Mouse (Mus musculus) midbrain, embryonic 15.5 days (tissue): ENCODE data around the gene Aebp2. TPM values are rescaled to one million over a fixed set of nuclear protein-coding genes. Genes with fewer than 3 reads are reported as not detected.
A peak's percentile ranks its signal among the peaks of the same experiment; 100 is the strongest.
"Not testable (repeated sequence)": the region's sequence is repeated elsewhere in the genome, so short reads cannot be mapped to it uniquely, and the experiment has no call there.

Experiments used
- ATAC-seq: fragments of 200-750 bp; cut with Nextera tagmentation; replicated peaks from 2 replicates; pipeline ENCODE4 v1.8.0; 2017; ENCODE audit warnings: moderate TSS enrichment
- H3K27ac ChIP-seq: fragments of 300-500 bp; sonication (generic); 2 replicates; pipeline ENCODE4 v1.5.1; 2015; ENCODE audit warnings: mild to moderate bottlenecking, inconsistent platforms
- H3K27me3 ChIP-seq: fragments of 300-500 bp; sonication (generic); replicated peaks from 2 replicates; pipeline ENCODE4 v1.6.1; 2015; ENCODE audit warnings: inconsistent platforms
- H3K36me3 ChIP-seq: fragments of 300-500 bp; sonication (generic); replicated peaks from 2 replicates; pipeline ENCODE4 v1.6.1; 2015; ENCODE audit warnings: inconsistent platforms
- H3K4me1 ChIP-seq: fragments of 300-500 bp; sonication (generic); 2 replicates; pipeline ENCODE4 v1.6.1; 2015; ENCODE audit warnings: inconsistent platforms
- H3K4me2 ChIP-seq: fragments of 300-500 bp; sonication (generic); 2 replicates; pipeline ENCODE4 v1.6.1; 2015; ENCODE audit warnings: inconsistent platforms, mild to moderate bottlenecking, moderate library complexity
- H3K4me3 ChIP-seq: fragments of 300-500 bp; sonication (generic); 2 replicates; pipeline ENCODE4 v1.5.1; 2015; ENCODE audit warnings: mild to moderate bottlenecking, inconsistent platforms
- H3K9ac ChIP-seq: fragments of 300-500 bp; sonication (generic); 2 replicates; pipeline ENCODE4 v1.6.1; 2015; ENCODE audit warnings: mild to moderate bottlenecking, inconsistent platforms
- H3K9me3 ChIP-seq: fragments of 300-500 bp; sonication (generic); 2 replicates; pipeline ENCODE4 v1.6.1; 2016; ENCODE audit warnings: inconsistent platforms
- WGBS: fragments of 180-500 bp; shearing (Covaris S2); methylation state at CpG from one replicate; pipeline ENCODE4 v1.1.7; 2015; ENCODE audit warnings: mixed read lengths; 5-methylcytosine and 5-hydroxymethylcytosine counted together
- polyA plus RNA-seq: library from polyadenylated mRNA; unstranded; fragments of >200 nt; fragmentation: Nextera tagmentation; extraction: Ambion mirVana; gene quantifications from 2 replicates; pipeline ENCODE4 v1.2.1, GENCODE M21; 2015

Gene Aebp2
- polyA plus RNA-seq, 1 experiment from 2014 or later = 9.0 TPM

DNA sequence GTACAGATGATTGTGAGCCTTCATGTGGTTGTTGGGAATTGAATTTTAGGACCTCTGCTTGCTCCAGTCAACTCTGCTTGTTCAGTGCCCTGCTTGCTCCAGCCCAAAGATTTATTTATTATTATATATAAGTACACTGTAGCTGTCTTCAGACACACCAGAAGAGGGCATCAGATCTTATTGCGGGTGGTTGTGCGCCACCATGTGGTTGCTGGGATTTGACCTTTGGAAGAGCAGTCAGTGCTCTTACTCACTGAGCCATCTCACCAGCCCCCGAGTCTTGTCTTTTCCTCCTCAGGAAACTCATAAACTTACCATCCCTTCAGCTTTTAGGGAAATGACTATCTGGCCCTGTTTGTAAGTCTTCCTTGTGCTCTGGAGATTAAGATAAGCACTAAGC is 40.2 kb downstream of the Aebp2 start:
- not testable (repeated sequence) for H3K4me2 ChIP-seq, H3K36me3 ChIP-seq, H3K27ac ChIP-seq, ATAC-seq, H3K9me3 ChIP-seq, H3K27me3 ChIP-seq, H3K4me3 ChIP-seq, H3K9ac ChIP-seq
- 53% methylated on average over 3 of the region's 3 CpGs for WGBS
- H3K4me1 ChIP-seq = peaks cover 14% of the 10 kb centered on the region

- H3K9me3 ChIP-seq = no peaks in the 10 kb centered on the region
- no peak overlapping the region for H3K27ac ChIP-seq
- WGBS = 80% methylated on average over 5 of the region's 5 CpGs
- H3K9ac ChIP-seq = no peak overlapping the region
- H3K36me3 ChIP-seq = no peaks in the 10 kb centered on the region
- H3K4me2 ChIP-seq = no peak overlapping the region
- no peaks in the 10 kb centered on the region for H3K27me3 ChIP-seq
- no peak for ATAC-seq
- peaks cover 15% of the 10 kb centered on the region for H3K4me1 ChIP-seq
- no peak overlapping the region for H3K4me3 ChIP-seq
These were observed 42.1 kb downstream of the Aebp2 start for GRCm38 (mm10) chr6:140664611-140665010.

GRCm38 (mm10) chr6:140666486-140667240 is 44.2 kb downstream of the Aebp2 start:
- peak; percentile 71 for ATAC-seq
- Histone ChIP-seq H3K9ac (no peak overlapping the region), H3K4me2 (peak overlapping the region; percentile 4; the same call in 1 of the 2 replicates), H3K36me3 (no peaks in the 10 kb centered on the region), H3K4me3 (no peak overlapping the region), H3K27ac (peak overlapping the region; percentile 58; the same call in 1 of the 2 replicates), H3K9me3 (no peaks in the 10 kb centered on the region), H3K27me3 (no peaks in the 10 kb centered on the region), H3K4me1 (peaks cover 15% of the 10 kb centered on the region)
- WGBS = 45% methylated on average over 18 of the region's 18 CpGs

DNA sequence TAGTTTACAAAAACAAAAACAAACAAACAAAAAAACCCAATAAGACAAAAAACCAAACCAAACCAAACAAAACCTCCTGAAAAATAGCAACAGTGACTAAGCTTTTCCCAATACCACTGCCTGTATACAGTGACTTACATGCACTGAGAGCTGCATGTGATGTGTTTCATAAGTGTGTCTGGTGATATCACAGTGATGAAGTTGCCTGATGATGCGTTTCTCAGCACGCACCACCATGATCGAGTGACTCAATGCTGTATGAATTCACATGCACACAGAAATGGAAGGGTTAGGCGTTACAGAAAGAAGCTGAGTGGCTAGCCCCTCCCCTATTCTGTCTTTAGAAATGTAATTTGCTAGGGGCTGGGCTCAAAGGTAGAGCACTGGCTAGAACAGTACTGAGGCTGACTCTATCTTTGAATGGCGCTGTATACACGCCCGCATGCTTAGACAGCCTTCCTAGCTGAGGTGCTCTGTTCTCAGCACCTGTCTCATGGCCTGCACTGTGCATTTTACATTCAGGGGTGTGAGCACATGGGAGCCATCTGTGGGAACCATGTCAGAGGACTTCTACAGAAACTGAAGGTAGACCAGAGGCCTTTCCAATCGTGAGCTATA is 44.9 kb downstream of the Aebp2 start:
- no peak overlapping the region for H3K27ac ChIP-seq

GRCm38 (mm10) chr6:140674414-140674813 is 52.0 kb downstream of the Aebp2 start:
- H3K9me3 ChIP-seq = no peaks in the 10 kb centered on the region
- no peak overlapping the region for H3K4me3 ChIP-seq
- no peaks in the 10 kb centered on the region for H3K27me3 ChIP-seq
- no peak overlapping the region for H3K27ac ChIP-seq
- no peak overlapping the region for H3K9ac ChIP-seq
- WGBS = 66% methylated on average over 3 of the region's 3 CpGs
- no peaks in the 10 kb centered on the region for H3K36me3 ChIP-seq
- no peak overlapping the region for H3K4me2 ChIP-seq
- no peak for ATAC-seq
- H3K4me1 ChIP-seq = peaks cover 22% of the 10 kb centered on the region

More for the DNA sequence above, 44.9 kb downstream of the Aebp2 start:
- WGBS = 80% methylated on average over 8 of the region's 8 CpGs
- ATAC-seq = peak; percentile 49; the same call in 1 of the 2 replicates
- Histone ChIP-seq H3K4me3 (no peak overlapping the region), H3K9me3 (no peaks in the 10 kb centered on the region), H3K27me3 (no peaks in the 10 kb centered on the region), H3K4me2 (no peak overlapping the region), H3K4me1 (peaks cover 15% of the 10 kb centered on the region), H3K9ac (no peak overlapping the region), H3K36me3 (no peaks in the 10 kb centered on the region)

- Histone ChIP-seq H3K27ac (no peak overlapping the region), H3K4me2 (no peak overlapping the region), H3K4me3 (no peak overlapping the region), H3K4me1 (peaks cover 22% of the 10 kb centered on the region), H3K9ac (no peak overlapping the region), H3K9me3 (no peaks in the 10 kb centered on the region), H3K27me3 (0 out of 2 replicates have a peak, but pooled peaks cover 3% of the 10 kb centered on the region), H3K36me3 (no peaks in the 10 kb centered on the region)
- ATAC-seq = no peak
- 92% methylated on average over 4 of the region's 4 CpGs for WGBS
These were observed 53.6 kb downstream of the Aebp2 start for GRCm38 (mm10) chr6:140676094-140676493.

- WGBS = 22% methylated on average over 4 of the region's 4 CpGs
- no peak overlapping the region for H3K9ac ChIP-seq
- H3K4me1 ChIP-seq = peaks cover 22% of the 10 kb centered on the region
- ATAC-seq = no peak
- H3K36me3 ChIP-seq = no peaks in the 10 kb centered on the region
- no peak overlapping the region for H3K4me3 ChIP-seq
- no peak overlapping the region for H3K27ac ChIP-seq
- no peak overlapping the region for H3K4me2 ChIP-seq
- H3K27me3 ChIP-seq = 0 out of 2 replicates have a peak, but pooled peaks cover 3% of the 10 kb centered on the region
- no peaks in the 10 kb centered on the region for H3K9me3 ChIP-seq
These were observed 54.6 kb downstream of the Aebp2 start for GRCm38 (mm10) chr6:140677041-140677440.

GRCm38 (mm10) chr6:140677960-140678359 is 55.5 kb downstream of the Aebp2 start:
- Histone ChIP-seq H3K27me3 (0 out of 2 replicates have a peak, but pooled peaks cover 3% of the 10 kb centered on the region), H3K4me2 (no peak overlapping the region), H3K4me3 (no peak overlapping the region), H3K36me3 (no peaks in the 10 kb centered on the region), H3K4me1 (peaks cover 22% of the 10 kb centered on the region), H3K9me3 (no peaks in the 10 kb centered on the region), H3K27ac (0 out of 2 replicates have a peak overlapping the region, but pooled peaks have one; percentile 15), H3K9ac (no peak overlapping the region)
- ATAC-seq = no peak
- 57% methylated on average over 9 of the region's 9 CpGs for WGBS

GRCm38 (mm10) chr6:140678658-140679271 is 56.3 kb downstream of the Aebp2 start:
- peak overlapping the region; percentile 30 for H3K4me2 ChIP-seq
- no peak overlapping the region for H3K4me3 ChIP-seq
- H3K27ac ChIP-seq = 0 out of 2 replicates have a peak overlapping the region, but pooled peaks have one; percentile 15
- WGBS = 16% methylated on average over 15 of the region's 15 CpGs
- H3K4me1 ChIP-seq = peaks cover 22% of the 10 kb centered on the region
- no peaks in the 10 kb centered on the region for H3K9me3 ChIP-seq
- 0 out of 2 replicates have a peak, but pooled peaks cover 3% of the 10 kb centered on the region for H3K27me3 ChIP-seq
- no peaks in the 10 kb centered on the region for H3K36me3 ChIP-seq
- peak; percentile 88 for ATAC-seq
- no peak overlapping the region for H3K9ac ChIP-seq

- 57% methylated on average over 7 of the region's 7 CpGs for WGBS
- no peaks in the 10 kb centered on the region for H3K9me3 ChIP-seq
- no peaks in the 10 kb centered on the region for H3K36me3 ChIP-seq
- H3K27ac ChIP-seq = no peak overlapping the region
- H3K27me3 ChIP-seq = 0 out of 2 replicates have a peak, but pooled peaks cover 3% of the 10 kb centered on the region
- no peak overlapping the region for H3K4me2 ChIP-seq
- no peak for ATAC-seq
- no peak overlapping the region for H3K4me3 ChIP-seq
- H3K9ac ChIP-seq = no peak overlapping the region
- peaks cover 22% of the 10 kb centered on the region for H3K4me1 ChIP-seq
These were observed 58.2 kb downstream of the Aebp2 start for GRCm38 (mm10) chr6:140680713-140681112.

DNA sequence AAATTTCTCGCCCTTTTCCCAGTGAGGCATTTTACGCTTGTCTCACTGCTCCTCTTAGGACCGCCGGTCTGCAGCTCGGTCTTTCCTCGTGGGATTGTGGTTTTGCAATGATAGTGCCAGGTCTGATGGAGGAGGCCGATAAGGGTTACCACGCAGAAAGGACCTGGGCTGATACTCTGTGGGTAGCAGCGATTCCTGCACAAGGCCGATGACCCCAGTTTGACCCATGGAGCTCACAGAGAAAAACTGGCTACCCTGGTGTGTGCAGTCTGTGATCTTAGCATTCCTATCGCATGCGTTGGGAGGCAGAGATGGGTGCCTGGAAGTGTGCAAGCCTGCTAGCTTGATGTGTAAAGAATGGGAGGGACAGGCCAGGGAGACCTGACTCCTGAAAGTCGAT is 60.4 kb downstream of the Aebp2 start:
- Histone ChIP-seq H3K9me3 (no peaks in the 10 kb centered on the region), H3K27ac (no peak overlapping the region), H3K4me3 (no peak overlapping the region), H3K9ac (no peak overlapping the region), H3K36me3 (no peaks in the 10 kb centered on the region), H3K27me3 (0 out of 2 replicates have a peak, but pooled peaks cover 3% of the 10 kb centered on the region), H3K4me1 (peaks cover 15% of the 10 kb centered on the region), H3K4me2 (no peak overlapping the region)
- WGBS = 51% methylated on average over 13 of the region's 13 CpGs
- no peak for ATAC-seq

DNA sequence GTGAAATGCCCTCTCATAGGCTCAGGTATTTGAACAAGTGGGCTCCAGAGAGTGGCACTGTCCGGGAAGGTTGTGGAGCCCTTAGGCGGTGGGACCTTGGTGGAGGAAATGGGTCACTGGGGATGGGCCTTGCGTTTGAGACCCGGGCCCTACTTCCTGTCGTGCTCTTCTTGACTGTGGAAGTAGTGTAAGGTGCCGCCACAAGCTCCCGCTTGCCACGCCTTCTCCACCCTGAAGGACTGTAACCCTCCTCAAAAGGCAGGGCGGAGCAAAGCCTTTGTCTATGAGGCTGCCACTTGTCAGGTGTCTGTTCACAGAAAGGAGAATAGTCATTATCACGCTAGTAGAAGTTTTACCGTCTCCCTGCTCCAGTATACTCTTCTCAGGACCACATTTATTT is 61.9 kb downstream of the Aebp2 start:
- 95% methylated on average over 11 of the region's 11 CpGs for WGBS
- no peak overlapping the region for H3K27ac ChIP-seq
- no peak overlapping the region for H3K9ac ChIP-seq
- no peak for ATAC-seq
- H3K4me1 ChIP-seq = no peaks in the 10 kb centered on the region
- H3K36me3 ChIP-seq = no peaks in the 10 kb centered on the region
- 0 out of 2 replicates have a peak, but pooled peaks cover 3% of the 10 kb centered on the region for H3K27me3 ChIP-seq
- H3K4me2 ChIP-seq = no peak overlapping the region
- no peaks in the 10 kb centered on the region for H3K9me3 ChIP-seq
- no peak overlapping the region for H3K4me3 ChIP-seq
